Mouse (Mus musculus) gastrocnemius, adult 18-20 months (tissue): Measurements from ENCODE around the gene Arl4d. TPM values are rescaled to one million over a fixed set of nuclear protein-coding genes. Genes with fewer than 3 reads are reported as not detected.
"Not testable (repeated sequence)": the region's sequence is repeated elsewhere in the genome, so short reads cannot be mapped to it uniquely, and the experiment has no call there.

ENCODE experiments used
- DNase-seq: peaks from one replicate; pipeline ENCODE4 v3.0.0; 2021; ENCODE audit warnings: low spot score
- long read RNA-seq, 2 experiments: library from polyadenylated mRNA; stranded (forward); transcript quantifications; one replicate each; pipeline ENCODE4 v2.0.0; 2021
- total RNA-seq, 2 experiments: library from RNA; stranded (reverse); gene quantifications; 2 replicates each; pipeline ENCODE4 v1.2.3; 2021

Arl4d gene
- 10 to 100 TPM in 1 of 2 experiments, 1 to 10 TPM in 1; 6.1 to 23.4 TPM for total RNA-seq
- long read RNA-seq, experiment 1, partial matches to known transcripts = 2 of 3 reads
- long read RNA-seq, experiment 1, other reads (novel, unspliced or antisense) = 0 of 3 reads
- long read RNA-seq, experiment 2, partial matches to known transcripts = 0 of 1 reads
- long read RNA-seq, experiment 2, other reads (novel, unspliced or antisense) = 0 of 1 reads

- peak; percentile 96 for DNase-seq
These were observed at the start of gene Arl4d for GRCm38 (mm10) chr11:101664825-101665635. Gene Arl4d, plus strand, starts transcription at chr11:101665541.

GRCm38 (mm10) chr11:101616104-101616503 lies 49.2 kb upstream of the Arl4d start:
- no peak for DNase-seq

- DNase-seq = no peak
These were observed 48.2 kb upstream of the Arl4d start for GRCm38 (mm10) chr11:101616948-101617767.

- no peak for DNase-seq
These were observed 47.5 kb upstream of the Arl4d start for GRCm38 (mm10) chr11:101617849-101618248.

- DNase-seq = no peak
These were observed 46.7 kb upstream of the Arl4d start for GRCm38 (mm10) chr11:101618596-101618995.

GRCm38 (mm10) chr11:101620022-101620655 lies 45.2 kb upstream of the Arl4d start:
- not testable (repeated sequence) for DNase-seq

GRCm38 (mm10) chr11:101626649-101626994 lies 38.7 kb upstream of the Arl4d start:
- no peak for DNase-seq

- DNase-seq = peak; percentile 78
These were observed 38.1 kb upstream of the Arl4d start, which contains the start of gene Rdm1 for GRCm38 (mm10) chr11:101626995-101627856. Gene Rdm1, plus strand, starts transcription at chr11:101627195.

GRCm38 (mm10) chr11:101627857-101628559 lies 37.3 kb upstream of the Arl4d start:
- peak; percentile 88 for DNase-seq

- not testable (repeated sequence) for DNase-seq
These were observed 36.5 kb upstream of the Arl4d start for GRCm38 (mm10) chr11:101628733-101629417.

GRCm38 (mm10) chr11:101635660-101636059 lies 29.7 kb upstream of the Arl4d start:
- DNase-seq = no peak

GRCm38 (mm10) chr11:101639761-101640160 lies 25.6 kb upstream of the Arl4d start:
- no peak for DNase-seq

- peak; percentile 78 for DNase-seq
These were observed 24.3 kb upstream of the Arl4d start for GRCm38 (mm10) chr11:101640857-101641709.

GRCm38 (mm10) chr11:101641710-101642642 lies 23.4 kb upstream of the Arl4d start:
- not testable (repeated sequence) for DNase-seq

- DNase-seq = no peak
These were observed 22.4 kb upstream of the Arl4d start for GRCm38 (mm10) chr11:101642931-101643330.

- no peak for DNase-seq
These were observed 20.8 kb upstream of the Arl4d start for GRCm38 (mm10) chr11:101644591-101644990.

- DNase-seq = not testable (repeated sequence)
These were observed 20.3 kb upstream of the Arl4d start for GRCm38 (mm10) chr11:101645043-101645410.
